Mouse (Mus musculus): ENCODE data around the gene Ptchd4.

DNA sequence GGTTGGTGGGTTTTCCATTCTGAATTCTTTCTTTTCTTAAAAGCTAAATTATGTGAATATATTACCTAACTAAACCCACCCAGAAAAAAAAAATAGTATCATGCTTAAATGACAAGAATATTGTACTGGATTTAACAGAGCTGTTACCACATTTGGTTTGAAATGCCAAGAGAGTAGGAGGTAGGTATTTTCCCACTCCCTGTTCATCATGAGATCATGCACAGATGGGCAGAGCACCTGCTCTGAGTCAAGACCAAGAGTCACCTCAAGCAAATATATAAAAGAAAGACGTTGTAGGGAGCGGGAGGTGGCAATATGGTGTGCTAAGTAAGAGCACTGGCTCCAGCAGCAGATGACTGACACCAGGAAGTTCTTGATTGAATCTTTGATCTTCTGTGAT is 233.8 kb downstream of the Ptchd4 start:
- no peak for TF ChIP-seq CTCF (IDR thresholded peaks at IDR 0.05; ENCODE audit: extremely low read depth, insufficient read depth, low read length)
- TF ChIP-seq POLR2A (IDR thresholded peaks at IDR 0.05; ENCODE audit: extremely low read depth, insufficient read depth, low read length) = no peak
